Mouse (Mus musculus) common myeloid progenitor, adult 5-6 weeks (primary cell): ENCODE measurements around the gene Brms1. TPM values are rescaled to one million over a fixed set of nuclear protein-coding genes. Genes with fewer than 3 reads are reported as not detected.
"Not testable (repeated sequence)": the region's sequence is repeated elsewhere in the genome, so short reads cannot be mapped to it uniquely, and the experiment has no call there.

Experiments
- ATAC-seq: replicated peaks from 2 replicates; pipeline ENCODE4 v1.8.0; 2016; ENCODE audit warnings: low read depth, mild to moderate bottlenecking, moderate TSS enrichment, inconsistent platforms; ENCODE audit not compliant: poor library complexity, severe bottlenecking
- total RNA-seq: library from RNA; stranded (forward); fragments of 200-1000, 187-1606 nt; gene quantifications from 2 replicates; pipeline ENCODE4 v1.2.3, GENCODE M21; 2017

Gene Brms1
- total RNA-seq, 1 experiment from 2014 or later, result 27.8 TPM

GRCm38 (mm10) chr19:5084834-5085144 lies 43.6 kb downstream of the Brms1 start:
- ATAC-seq, result no peak

GRCm38 (mm10) chr19:5085145-5085863 lies 44.1 kb downstream of the Brms1 start, which contains the start of gene Tmem151a:
Gene Tmem151a (minus strand): TSS chr19:5085531.
- ATAC-seq, result no peak

GRCm38 (mm10) chr19:5086533-5086932 lies 45.4 kb downstream of the Brms1 start:
- ATAC-seq, result not testable (repeated sequence)

GRCm38 (mm10) chr19:5087884-5088728 lies 47.0 kb downstream of the Brms1 start, which contains the start of gene Yif1a:
Gene Yif1a (plus strand): TSS chr19:5088538.
- peak; percentile 88 for ATAC-seq

GRCm38 (mm10) chr19:5089324-5089723 lies 48.2 kb downstream of the Brms1 start:
- no peak for ATAC-seq

GRCm38 (mm10) chr19:5092083-5092482 lies 50.9 kb downstream of the Brms1 start:
- no peak for ATAC-seq

- no peak for ATAC-seq
These were observed 52.5 kb downstream of the Brms1 start for GRCm38 (mm10) chr19:5093481-5094242.

- peak; percentile 89 for ATAC-seq
These were observed 53.1 kb downstream of the Brms1 start for GRCm38 (mm10) chr19:5094243-5094632.

- no peak for ATAC-seq
These were observed 53.7 kb downstream of the Brms1 start for GRCm38 (mm10) chr19:5094746-5095417.

- ATAC-seq, result no peak
These were observed 54.8 kb downstream of the Brms1 start for GRCm38 (mm10) chr19:5095887-5096474.

GRCm38 (mm10) chr19:5097521-5098362 lies 56.6 kb downstream of the Brms1 start:
- ATAC-seq, result no peak

- no peak for ATAC-seq
These were observed 57.4 kb downstream of the Brms1 start, which contains the start of gene Cnih2 for GRCm38 (mm10) chr19:5098363-5099143. Gene Cnih2 (minus strand): TSS chr19:5098521.

Other genes starting within 250 kb of the Brms1 start
- gene Rbm4, start 247.5 kb upstream of the Brms1 start, total RNA-seq, result 70.3 and 72.6 TPM in 2 replicates
- 48.6 and 50.1 TPM in 2 replicates for gene Gm21992, start 229.7 kb upstream of the Brms1 start, total RNA-seq
- 22.6 and 28.6 TPM in 2 replicates for gene Rbm14, start 229.7 kb upstream of the Brms1 start, total RNA-seq
- 37.3 and 61.4 TPM in 2 replicates for gene Ccs, start 202.0 kb upstream of the Brms1 start, total RNA-seq
- not detected in 2 replicates for gene Ccdc87, start 202.0 kb upstream of the Brms1 start, total RNA-seq
- gene Ctsf, start 186.2 kb upstream of the Brms1 start, total RNA-seq, result 4.7 and 11.5 TPM in 2 replicates
- gene Actn3, start 163.4 kb upstream of the Brms1 start, total RNA-seq, result 0.37 TPM in 1 of 2 replicates, not detected in the other
- 9.2 and 9.6 TPM in 2 replicates for gene Zdhhc24, start 162.7 kb upstream of the Brms1 start, total RNA-seq
- 3.8 and 4.8 TPM in 2 replicates for gene Bbs1, start 134.7 kb upstream of the Brms1 start, total RNA-seq
- gene Dpp3, start 113.1 kb upstream of the Brms1 start, total RNA-seq, result 34.8 and 40.8 TPM in 2 replicates
- gene Peli3, start 98.2 kb upstream of the Brms1 start, total RNA-seq, result 0.14 TPM in 1 of 2 replicates, not detected in the other
- 56.0 and 82.6 TPM in 2 replicates for gene Mrpl11, start 79.2 kb upstream of the Brms1 start, total RNA-seq
- gene Npas4, start 51.0 kb upstream of the Brms1 start, total RNA-seq, result not detected in 2 replicates
- gene Slc29a2, start 17.5 kb upstream of the Brms1 start, total RNA-seq, result 2.3 and 4.3 TPM in 2 replicates
- gene B4gat1, start 2.5 kb upstream of the Brms1 start, total RNA-seq, result 9.2 TPM in 1 of 2 replicates, not detected in the other
- gene AC124502.3, start 2.5 kb upstream of the Brms1 start, total RNA-seq, result 5.8 TPM in 1 of 2 replicates, not detected in the other
- 0.15 and 0.18 TPM in 2 replicates for gene Rin1, start 9.1 kb downstream of the Brms1 start, total RNA-seq
- 0.41 and 0.49 TPM in 2 replicates for gene Cd248, start 26.7 kb downstream of the Brms1 start, total RNA-seq
- not detected in 2 replicates for gene Tmem151a, start 44.2 kb downstream of the Brms1 start, total RNA-seq
- 15.2 and 19.3 TPM in 2 replicates for gene Yif1a, start 47.2 kb downstream of the Brms1 start, total RNA-seq
- 0.46 TPM in 1 of 2 replicates, not detected in the other for gene Cnih2, start 57.2 kb downstream of the Brms1 start, total RNA-seq
- gene Rab1b, start 65.7 kb downstream of the Brms1 start, total RNA-seq, result 62.3 and 67.7 TPM in 2 replicates
- 4.8 and 5.2 TPM in 2 replicates for gene Klc2, start 77.2 kb downstream of the Brms1 start, total RNA-seq
- 9.7 and 20.6 TPM in 2 replicates for gene Pacs1, start 231.8 kb downstream of the Brms1 start, total RNA-seq